9 mouse cellular contexts compared by ENCODE assay signal in genomic region chr5:30125587-30125986, GRCm38 (mm10). TPM values are rescaled to one million over a fixed set of nuclear protein-coding genes. Genes with fewer than 3 reads are reported as not detected.
DNase-seq lines count a peak whose midpoint lies in the region; ATAC-seq and TF ChIP-seq lines count a peak whose summit lies in the region.
"Had no signal": no experiment of that assay in that cellular context is flagged by ENCODE, and none has a peak within 500 bp of the region (broad histone marks: within the 10 kb centered on the region; RNA-seq: fewer than 3 reads in every experiment).

No protein-coding gene starts in this region.

- H3K4me1 ChIP-seq in thymus, adult 2 months (replicated peaks; ENCODE audit: control insufficient read depth, insufficient read depth, low read length), result no peaks in the 10 kb centered on the region
- no peaks in the 10 kb centered on the region for H3K4me1 ChIP-seq in embryonic facial prominence, embryonic 11.5 days (ENCODE audit: control insufficient read depth, insufficient read depth, low read length)
- H3K4me1 ChIP-seq in neural tube, embryonic 15.5 days, result 0 out of 2 replicates have a peak, but pooled peaks cover 2% of the 10 kb centered on the region
- H3K4me1 ChIP-seq: limb, embryonic 12.5 days had no signal

- no peak overlapping the region for H3K4me2 ChIP-seq in embryonic facial prominence, embryonic 11.5 days (ENCODE audit: low read depth, low read length)
- H3K4me2 ChIP-seq in neural tube, embryonic 15.5 days, result no peak overlapping the region
- H3K4me2 ChIP-seq: limb, embryonic 12.5 days had no signal

- H3K36me3 ChIP-seq in thymus, adult 2 months (ENCODE audit: control insufficient read depth, insufficient read depth, low read length), result peaks cover 67% of the 10 kb centered on the region
- peaks cover 14% of the 10 kb centered on the region for H3K36me3 ChIP-seq in embryonic facial prominence, embryonic 11.5 days (replicated peaks; ENCODE audit: control insufficient read depth, insufficient read depth, low read depth, low read length)
- H3K36me3 ChIP-seq in neural tube, embryonic 15.5 days, result peaks cover 89% of the 10 kb centered on the region

- no peaks in the 10 kb centered on the region for H3K9me3 ChIP-seq in embryonic facial prominence, embryonic 11.5 days (replicated peaks; ENCODE audit: control insufficient read depth, low read length)
- no peaks in the 10 kb centered on the region for H3K9me3 ChIP-seq in neural tube, embryonic 15.5 days (replicated peaks)
- H3K9me3 ChIP-seq: limb, embryonic 12.5 days had no signal

- peak; percentile 79 for TF ChIP-seq CTCF in gastrocnemius, adult 2 months (IDR thresholded peaks at IDR 0.05)
- TF ChIP-seq CTCF in thymus, adult 2 months (IDR thresholded peaks at IDR 0.05; ENCODE audit: borderline replicate concordance, control insufficient read depth, extremely low read depth, insufficient read depth, low read length, poor library complexity), result no peak

- WGBS in thymus, adult 2 months, result 62% methylated on average over 5 of the region's 5 CpGs
- WGBS in embryonic facial prominence, embryonic 11.5 days, result 43% methylated on average over 5 of the region's 5 CpGs
- 42% methylated on average over 5 of the region's 5 CpGs for WGBS in neural tube, embryonic 15.5 days

- no peak overlapping the region for H3K9ac ChIP-seq in embryonic facial prominence, embryonic 11.5 days (replicated peaks; ENCODE audit: low read length)
- no peak overlapping the region for H3K9ac ChIP-seq in neural tube, embryonic 15.5 days (replicated peaks)
- H3K9ac ChIP-seq: limb, embryonic 12.5 days had no signal

- no peak for ATAC-seq in embryonic facial prominence, embryonic 11.5 days (replicated peaks; ENCODE audit: insufficient number of reproducible peaks, low FRiP score, low TSS enrichment, low read depth)
- 0 out of 2 replicates have a peak, but pooled peaks have one; percentile 51 for ATAC-seq in neural tube, embryonic 15.5 days (ENCODE audit: low FRiP score)

- no peak overlapping the region for H3K27ac ChIP-seq in gastrocnemius, adult 2 months
- no peak overlapping the region for H3K27ac ChIP-seq in thymus, adult 2 months (ENCODE audit: control insufficient read depth, insufficient read depth, low read length)
- no peak overlapping the region for H3K27ac ChIP-seq in embryonic facial prominence, embryonic 11.5 days (replicated peaks; ENCODE audit: low read depth, low read length)
- H3K27ac ChIP-seq in neural tube, embryonic 15.5 days (replicated peaks), result no peak overlapping the region
- H3K27ac ChIP-seq: limb, embryonic 12.5 days had no signal

- intact Hi-C loops in gastrocnemius, adult 2 months (cut with DNase I), result no loop called here
- intact Hi-C loops in left cerebral cortex, postnatal 25 days (cut with DNase I), result no loop called here

- no peaks in the 10 kb centered on the region for H3K27me3 ChIP-seq in thymus, adult 2 months (ENCODE audit: control insufficient read depth, insufficient read depth, low read length)
- H3K27me3 ChIP-seq in embryonic facial prominence, embryonic 11.5 days (ENCODE audit: control insufficient read depth, insufficient read depth, low read length), result no peaks in the 10 kb centered on the region
- H3K27me3 ChIP-seq in neural tube, embryonic 15.5 days (replicated peaks), result no peaks in the 10 kb centered on the region
- H3K27me3 ChIP-seq: limb, embryonic 12.5 days had no signal

- TF ChIP-seq POLR2A in thymus, adult 2 months (IDR thresholded peaks at IDR 0.05; ENCODE audit: control insufficient read depth, extremely low read depth, insufficient read depth, low read length, poor library complexity), result no peak

- no peak overlapping the region for H3K4me3 ChIP-seq in gastrocnemius, adult 2 months
- no peak overlapping the region for H3K4me3 ChIP-seq in thymus, adult 2 months (ENCODE audit: control insufficient read depth, insufficient read depth, low read length)
- H3K4me3 ChIP-seq in embryonic facial prominence, embryonic 11.5 days (ENCODE audit: low read depth, low read length), result no peak overlapping the region
- no peak overlapping the region for H3K4me3 ChIP-seq in neural tube, embryonic 15.5 days (replicated peaks)
- H3K4me3 ChIP-seq: limb, embryonic 12.5 days had no signal

- no peak for DNase-seq in gastrocnemius, adult 2 months
- DNase-seq in gastrocnemius, postnatal 4 days (ENCODE audit: low spot score in 2 of 2), result no peak
- peak; percentile 22 for DNase-seq in thymus, adult 2 months
- DNase-seq in thymus, postnatal 36 days, result no peak
- DNase-seq in embryonic facial prominence, embryonic 11.5 days (ENCODE audit: low spot score), result peak; percentile 68
- no peak for DNase-seq in testis, postnatal 14 days (ENCODE audit: low spot score)
- no peak for DNase-seq in left cerebral cortex, postnatal 25 days (ENCODE audit: low spot score in 2 of 2)

RNA-seq across cellular contexts. Expression of gene 3110082J24Rik, which starts 19.7 kb away (rescaled TPM):
- not detected for total RNA-seq in gastrocnemius, adult 2 months (2021)
- not detected for total RNA-seq in gastrocnemius, postnatal 4 days (2021)
- polyA plus RNA-seq in thymus, adult 2 months (2012; rRNA removed), result not detected in 2 replicates
- 0.62 and 0.85 TPM in 2 replicates for polyA plus RNA-seq in embryonic facial prominence, embryonic 11.5 days (2014; fragmentation: Nextera tagmentation; extraction: Ambion mirVana)
- 1.8 and 3.1 TPM in 2 replicates for polyA plus RNA-seq in neural tube, embryonic 15.5 days (2015; fragmentation: Nextera tagmentation; extraction: Ambion mirVana)
- 1 to 10 TPM; 2.0 TPM for total RNA-seq in left cerebral cortex, postnatal 25 days (2021)
- polyA plus RNA-seq: limb, embryonic 12.5 days had no signal

RNA-seq across cellular contexts. Expression of gene Garem2, which starts 20.6 kb away (rescaled TPM):
- total RNA-seq in gastrocnemius, adult 2 months (2021), result not detected
- under 1 TPM; 0.17 to 0.29 TPM for total RNA-seq in gastrocnemius, postnatal 4 days (2021)
- polyA plus RNA-seq in thymus, adult 2 months (2012; rRNA removed), result 0.09 and 0.13 TPM in 2 replicates
- polyA plus RNA-seq in embryonic facial prominence, embryonic 11.5 days (2014; fragmentation: Nextera tagmentation; extraction: Ambion mirVana), result 3.1 TPM in 2 replicates
- 8.2 and 9.6 TPM in 2 replicates for polyA plus RNA-seq in neural tube, embryonic 15.5 days (2015; fragmentation: Nextera tagmentation; extraction: Ambion mirVana)
- 10 to 100 TPM; 10.1 to 13.1 TPM for total RNA-seq in left cerebral cortex, postnatal 25 days (2021)

RNA-seq across cellular contexts. Expression of gene Hadha, which starts 29.4 kb away (rescaled TPM):
- total RNA-seq in gastrocnemius, adult 2 months (2021), result 100 to 1,000 TPM; 261 to 470 TPM
- total RNA-seq in gastrocnemius, postnatal 4 days (2021), result 100 to 1,000 TPM; 337 to 342 TPM
- polyA plus RNA-seq in thymus, adult 2 months (2012; rRNA removed), result 73.8 and 80.5 TPM in 2 replicates
- 101 and 102 TPM in 2 replicates for polyA plus RNA-seq in embryonic facial prominence, embryonic 11.5 days (2014; fragmentation: Nextera tagmentation; extraction: Ambion mirVana)
- 67.2 and 89.6 TPM in 2 replicates for polyA plus RNA-seq in neural tube, embryonic 15.5 days (2015; fragmentation: Nextera tagmentation; extraction: Ambion mirVana)
- total RNA-seq in left cerebral cortex, postnatal 25 days (2021), result 10 to 100 TPM; 61.0 to 71.5 TPM

RNA-seq across cellular contexts. Expression of gene Hadhb, which starts 29.5 kb away (rescaled TPM):
- total RNA-seq in gastrocnemius, adult 2 months (2021), result 100 to 1,000 TPM; 340 to 569 TPM
- 100 to 1,000 TPM; 228 TPM for total RNA-seq in gastrocnemius, postnatal 4 days (2021)
- 111 and 140 TPM in 2 replicates for polyA plus RNA-seq in thymus, adult 2 months (2012; rRNA removed)
- 133 and 139 TPM in 2 replicates for polyA plus RNA-seq in embryonic facial prominence, embryonic 11.5 days (2014; fragmentation: Nextera tagmentation; extraction: Ambion mirVana)
- 57.5 and 86.0 TPM in 2 replicates for polyA plus RNA-seq in neural tube, embryonic 15.5 days (2015; fragmentation: Nextera tagmentation; extraction: Ambion mirVana)
- 10 to 100 TPM; 86.9 to 91.2 TPM for total RNA-seq in left cerebral cortex, postnatal 25 days (2021)

RNA-seq across cellular contexts. Expression of gene Tyms, which starts 52.2 kb away (rescaled TPM):
- total RNA-seq in gastrocnemius, adult 2 months (2021), result 1 to 10 TPM; 1.7 to 2.0 TPM
- total RNA-seq in gastrocnemius, postnatal 4 days (2021), result 10 to 100 TPM; 40.8 to 41.2 TPM
- polyA plus RNA-seq in thymus, adult 2 months (2012; rRNA removed), result 130 and 174 TPM in 2 replicates
- 409 and 418 TPM in 2 replicates for polyA plus RNA-seq in embryonic facial prominence, embryonic 11.5 days (2014; fragmentation: Nextera tagmentation; extraction: Ambion mirVana)
- 40.9 and 93.4 TPM in 2 replicates for polyA plus RNA-seq in neural tube, embryonic 15.5 days (2015; fragmentation: Nextera tagmentation; extraction: Ambion mirVana)
- 1 to 10 TPM; 3.5 to 5.3 TPM for total RNA-seq in left cerebral cortex, postnatal 25 days (2021)

Comparison
In these comparisons a context has a peak if more than half of its experiments do, and no peak if none do; other contexts are left out.
1. DNase-seq: peak in thymus, adult 2 months (single experiment) and embryonic facial prominence, embryonic 11.5 days (single experiment); none in gastrocnemius, adult 2 months (single experiment), gastrocnemius, postnatal 4 days (0 of 2), thymus, postnatal 36 days (0 of 2), testis, postnatal 14 days (single experiment) and left cerebral cortex, postnatal 25 days (0 of 2).
2. RNA of gene Garem2, which starts 20.6 kb away (total RNA-seq): 10.1 to 13.1 TPM in left cerebral cortex, postnatal 25 days; 0.17 to 0.29 TPM in gastrocnemius, postnatal 4 days and not detected in gastrocnemius, adult 2 months; every median in the first group is over 4 times any median in the second.